Mouse (Mus musculus): ENCODE data around the gene P4ha2.
"Not testable (repeated sequence)": the region's sequence is repeated elsewhere in the genome, so short reads cannot be mapped to it uniquely, and the experiment has no call there.

Gene P4ha2

DNA sequence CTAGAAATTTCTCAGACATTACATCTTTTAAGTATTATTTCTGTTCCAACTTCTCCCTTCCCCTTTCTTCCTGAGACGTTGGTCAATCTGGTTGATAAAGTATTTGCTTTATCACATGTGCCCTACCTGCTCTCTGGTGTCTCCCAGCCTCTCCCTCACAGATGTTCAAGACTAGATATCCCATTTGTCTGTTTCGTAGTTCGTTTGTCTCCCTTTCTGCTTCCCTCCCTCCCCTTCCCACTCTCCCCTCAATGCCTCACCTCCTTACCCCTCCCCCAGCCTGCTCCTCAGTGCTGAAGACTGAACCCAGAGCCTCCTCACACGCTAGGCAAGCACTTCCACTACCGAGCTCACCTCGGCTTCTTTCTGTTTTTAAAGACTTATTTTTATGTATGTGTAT, 35.0 kb downstream of the P4ha2 start:
- no peak for DNase-seq (ENCODE audit: low read depth, low spot score)

DNA sequence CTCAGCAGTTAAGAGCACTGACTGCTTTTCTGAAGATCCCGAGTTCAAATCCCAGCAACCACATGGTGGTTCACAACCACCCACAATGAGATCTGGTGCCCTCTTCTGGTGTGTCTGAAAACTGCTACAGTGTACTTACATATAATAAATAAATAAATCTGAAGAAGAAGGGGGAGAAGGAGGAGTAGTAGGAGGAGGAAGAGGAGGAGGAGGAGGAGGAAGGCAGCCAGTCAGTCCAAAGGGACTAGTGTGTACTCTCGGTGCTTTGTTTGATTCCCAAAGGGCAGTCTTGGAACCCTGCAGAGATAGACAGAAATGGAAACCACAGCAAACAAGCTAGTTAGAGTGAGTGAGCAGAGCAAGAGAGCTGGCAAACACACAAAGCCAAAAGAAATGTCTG, 40.3 kb downstream of the P4ha2 start:
- DNase-seq (ENCODE audit: low read depth, low spot score): not testable (repeated sequence)

DNA sequence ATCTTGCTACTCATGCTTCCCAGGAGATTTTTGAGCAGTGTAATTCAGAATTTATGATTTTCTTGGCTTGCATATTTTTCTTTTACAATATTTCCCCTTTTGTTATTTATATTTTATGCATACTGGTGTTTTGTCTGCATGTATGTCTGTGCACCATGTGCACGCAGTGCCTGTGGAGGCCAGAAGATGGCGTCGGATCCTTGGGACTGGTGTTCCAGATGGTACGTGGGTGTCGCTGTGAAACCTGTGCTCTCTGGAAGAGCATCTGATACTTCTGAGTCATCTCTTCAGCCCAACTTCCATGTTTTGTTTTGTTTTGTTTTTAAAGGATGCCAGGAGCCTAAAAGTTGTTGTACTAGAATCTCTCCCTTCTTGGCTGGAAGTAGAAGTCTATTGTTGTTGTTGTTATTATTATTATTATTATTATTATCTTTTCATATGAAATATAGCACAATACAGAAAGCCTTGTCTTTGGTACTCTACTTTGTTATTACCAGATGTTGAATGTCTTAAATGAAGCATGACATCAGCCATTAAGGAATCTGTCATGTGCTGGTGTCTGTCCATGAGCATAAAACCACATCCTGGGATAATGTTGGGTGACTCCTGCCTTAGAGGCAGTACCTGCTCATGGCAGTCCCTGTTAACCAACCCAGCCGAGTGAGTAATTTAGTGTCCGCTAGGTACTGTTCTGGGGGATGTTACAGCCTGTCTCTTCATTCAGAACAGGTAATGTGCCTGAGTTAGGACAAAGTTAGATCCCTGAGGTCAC, 41.5 kb downstream of the P4ha2 start:
- DNase-seq (ENCODE audit: low read depth, low spot score): no peak

DNA sequence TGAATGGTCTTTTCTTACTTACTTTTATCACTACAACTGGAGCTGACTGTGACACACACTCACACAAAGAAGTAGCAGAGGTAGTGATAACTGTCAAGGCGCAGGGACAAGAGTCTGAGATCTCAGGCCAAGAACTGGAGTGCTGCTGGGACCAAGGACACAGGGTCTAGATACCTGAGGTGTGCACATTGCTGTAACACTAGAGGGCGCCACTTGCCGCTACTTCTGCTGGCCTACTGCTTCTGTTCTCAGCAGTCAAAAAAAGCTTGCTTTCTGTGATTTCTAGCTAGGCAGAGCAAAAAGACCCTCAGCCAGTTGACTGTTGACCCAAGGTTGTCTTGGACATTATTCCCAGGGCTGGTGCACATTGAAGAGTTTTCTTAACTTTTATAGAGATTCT, 45.0 kb downstream of the P4ha2 start:
- DNase-seq (ENCODE audit: low read depth, low spot score): no peak

DNA sequence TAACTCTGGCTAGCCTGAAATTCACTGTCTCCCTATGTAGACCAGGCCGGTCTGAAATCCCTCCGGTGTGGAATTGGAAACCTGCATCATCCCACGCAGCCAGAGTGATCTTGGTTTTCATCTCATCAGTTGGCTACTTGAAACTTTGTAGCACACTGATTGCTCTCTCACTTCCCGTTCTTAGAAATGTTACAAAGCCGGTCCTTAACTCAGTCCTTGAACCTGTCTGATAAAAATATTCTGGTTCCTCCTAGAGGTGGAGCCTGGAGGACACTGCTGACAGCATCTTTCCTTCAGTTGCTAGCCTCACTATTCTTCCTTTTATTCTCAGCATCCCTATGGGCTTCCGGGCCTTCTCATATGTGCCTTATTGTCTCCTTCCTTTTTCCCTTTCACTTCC, 46.1 kb downstream of the P4ha2 start:
- DNase-seq (ENCODE audit: low read depth, low spot score): no peak

DNA sequence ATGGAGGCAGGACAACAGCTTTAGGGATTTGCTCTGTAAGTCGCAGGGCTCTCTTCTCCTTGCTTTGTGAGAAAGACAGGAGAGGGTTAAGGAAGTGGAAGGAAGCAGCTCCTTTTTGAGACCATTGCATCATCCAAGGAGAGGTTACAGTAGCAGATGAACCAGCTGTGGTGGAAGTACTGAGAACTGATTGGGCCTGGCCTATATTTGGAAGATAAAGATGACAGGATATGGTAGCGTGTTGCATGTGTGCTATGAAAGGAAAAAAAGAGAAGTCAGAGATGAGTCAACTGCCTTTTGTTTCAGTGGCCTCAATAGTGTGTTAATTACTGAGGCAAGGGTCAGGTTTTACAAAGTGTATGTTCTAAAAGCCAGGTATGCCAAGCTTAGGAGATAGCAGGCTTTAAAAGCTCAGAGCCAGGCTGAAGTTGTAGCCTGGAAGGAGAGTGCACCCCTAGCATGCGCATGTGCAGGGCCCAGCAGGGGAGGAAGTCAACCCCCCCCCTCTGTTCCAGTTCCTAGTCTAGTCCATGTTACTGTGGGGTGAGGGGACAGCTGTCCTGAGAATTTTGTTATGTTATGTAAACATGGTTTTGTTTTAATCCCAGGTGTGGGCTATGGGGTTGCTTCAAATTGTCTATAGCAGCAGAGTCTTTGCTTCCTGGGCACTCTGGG, 50.0 kb downstream of the P4ha2 start:
- no peak for DNase-seq (ENCODE audit: low read depth, low spot score)

DNA sequence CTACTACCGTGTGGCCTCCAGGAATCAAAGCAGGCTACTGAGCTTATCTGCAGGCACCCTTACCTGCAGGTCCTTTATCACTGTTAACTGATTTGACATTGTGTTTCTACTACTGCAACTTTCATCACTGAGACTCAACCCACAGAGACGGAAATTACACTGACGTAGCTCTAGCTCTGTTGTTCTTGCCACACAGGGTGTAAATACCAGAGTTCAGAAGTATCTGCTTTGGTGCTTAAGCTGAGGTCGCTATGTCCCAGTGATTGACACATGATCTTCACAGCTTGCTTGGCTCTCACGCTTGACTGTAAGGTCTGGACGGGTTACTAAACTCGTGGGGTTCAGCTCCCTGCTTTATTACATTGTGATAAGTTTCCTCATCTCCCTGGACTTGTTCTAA, 51.2 kb downstream of the P4ha2 start:
- no peak for DNase-seq (ENCODE audit: low read depth, low spot score)

DNA sequence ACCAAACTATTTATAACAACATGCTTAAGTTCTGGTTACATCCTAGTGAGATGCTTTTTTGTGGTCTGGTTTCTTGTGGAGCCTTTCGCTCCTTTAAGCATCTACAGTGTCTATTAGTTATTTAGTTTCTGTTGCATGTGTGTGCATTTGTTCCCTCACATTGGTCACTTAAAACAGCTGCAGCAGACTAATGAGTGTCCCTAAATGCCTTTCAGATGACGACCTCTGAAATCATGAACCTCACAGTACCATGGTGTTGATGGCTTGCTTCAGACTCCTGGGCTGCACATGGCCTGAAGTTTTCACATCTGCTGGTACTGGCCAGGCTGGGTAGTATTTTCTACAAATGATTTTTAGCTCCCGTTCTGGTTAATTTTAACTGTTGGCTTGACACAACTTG, 53.1 kb downstream of the P4ha2 start:
- no peak for DNase-seq (ENCODE audit: low read depth, low spot score)

DNA sequence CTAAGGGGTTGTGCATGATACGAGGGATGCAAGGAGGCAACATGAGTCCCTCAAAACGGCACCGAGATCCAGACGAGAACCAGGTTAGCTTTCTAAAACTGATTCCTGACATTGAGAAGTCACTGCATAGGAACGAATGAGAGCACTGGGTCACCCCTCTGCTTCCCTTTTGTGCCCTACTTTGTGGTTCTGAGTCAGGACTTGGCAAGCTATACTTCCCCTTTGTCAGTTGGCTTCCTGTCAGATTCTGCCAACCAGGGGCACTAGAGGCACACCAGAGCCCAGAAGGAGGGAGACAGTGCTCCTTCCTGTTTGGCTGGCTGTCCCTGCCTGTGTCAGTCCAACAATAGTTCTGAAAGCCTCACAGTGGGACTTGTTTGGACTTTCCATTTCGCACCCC, 56.0 kb downstream of the P4ha2 start:
- peak; percentile 29 for DNase-seq (ENCODE audit: low read depth, low spot score)

DNA sequence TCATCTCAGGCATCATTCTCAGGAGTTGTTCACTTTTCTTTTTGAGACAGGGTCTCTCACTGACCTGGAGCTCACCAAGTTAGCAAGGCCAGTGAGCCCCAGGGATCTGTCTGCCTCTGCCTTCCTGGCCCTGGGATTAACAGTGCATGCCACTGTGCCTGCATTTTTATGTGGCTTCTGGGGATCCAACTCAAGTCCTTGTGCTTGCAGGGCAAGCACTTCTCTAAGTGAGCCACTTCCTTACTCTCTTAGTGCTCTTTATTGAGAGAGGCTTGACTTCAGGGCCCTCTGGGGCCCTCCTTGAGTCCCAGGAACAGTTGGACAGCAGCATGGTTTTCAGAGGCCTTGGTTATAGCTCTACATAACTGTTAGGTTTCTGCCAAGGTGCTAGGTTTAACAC, 56.6 kb downstream of the P4ha2 start:
- no peak for DNase-seq (ENCODE audit: low read depth, low spot score)

DNA sequence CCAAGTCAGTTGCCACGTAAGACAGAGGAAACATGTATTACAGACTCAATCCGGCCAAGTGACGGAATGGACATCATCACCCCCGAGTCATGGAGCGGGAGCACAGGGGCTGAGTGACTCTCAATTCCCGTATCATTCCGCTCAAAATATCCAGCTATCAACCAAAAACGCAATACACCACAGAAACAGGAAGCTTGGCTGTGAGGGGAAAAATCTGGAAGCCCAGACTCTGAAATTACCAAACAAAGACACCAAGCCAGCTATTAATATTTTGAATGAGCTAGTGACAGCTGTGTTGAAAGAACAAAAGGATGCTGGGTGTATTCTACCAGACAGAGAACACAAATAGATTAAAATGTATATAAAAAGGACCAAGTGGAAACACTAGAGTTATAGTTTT, 57.7 kb downstream of the P4ha2 start:
- peak; percentile 29 for DNase-seq (ENCODE audit: low read depth, low spot score)

DNA sequence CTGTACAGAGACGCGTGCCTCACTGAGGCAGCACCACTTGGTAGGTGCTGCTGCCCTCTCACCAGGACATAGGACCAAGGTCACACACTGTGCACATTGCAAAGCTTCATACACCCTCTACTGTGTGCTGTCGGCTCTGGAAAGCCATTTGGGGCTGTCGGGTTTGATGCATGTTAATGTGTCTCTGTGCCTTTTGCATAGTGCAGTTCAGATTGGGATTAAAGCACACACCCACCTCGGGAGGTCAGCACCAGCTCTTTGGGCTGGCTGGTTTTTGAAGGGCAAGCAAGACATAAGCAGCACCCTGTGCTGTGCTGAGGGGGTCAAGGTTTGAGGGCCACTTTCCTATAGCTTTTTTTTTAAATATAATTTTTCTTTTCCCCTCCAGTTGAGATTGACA, 60.5 kb downstream of the P4ha2 start:
- no peak for DNase-seq (ENCODE audit: low read depth, low spot score)

DNA sequence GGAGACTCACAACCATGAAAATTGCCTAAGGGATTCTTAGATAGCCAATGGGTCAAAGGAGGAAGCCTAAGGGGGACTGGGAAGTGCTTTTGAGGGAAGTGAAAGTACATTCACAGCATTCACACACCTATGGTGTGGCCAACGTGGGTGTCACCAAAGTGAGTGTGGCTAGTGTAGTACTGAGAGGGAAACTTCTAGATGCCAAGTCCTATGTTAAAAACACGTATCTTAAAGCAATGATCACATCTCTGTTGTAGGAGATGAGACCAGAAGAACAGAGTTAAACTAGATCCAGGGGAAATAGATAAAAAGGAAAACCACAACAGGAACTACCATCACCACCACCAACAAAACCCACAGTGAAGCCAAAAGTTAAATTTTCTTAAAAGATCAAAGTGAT, 61.0 kb downstream of the P4ha2 start:
- no peak for DNase-seq (ENCODE audit: low read depth, low spot score)

DNA sequence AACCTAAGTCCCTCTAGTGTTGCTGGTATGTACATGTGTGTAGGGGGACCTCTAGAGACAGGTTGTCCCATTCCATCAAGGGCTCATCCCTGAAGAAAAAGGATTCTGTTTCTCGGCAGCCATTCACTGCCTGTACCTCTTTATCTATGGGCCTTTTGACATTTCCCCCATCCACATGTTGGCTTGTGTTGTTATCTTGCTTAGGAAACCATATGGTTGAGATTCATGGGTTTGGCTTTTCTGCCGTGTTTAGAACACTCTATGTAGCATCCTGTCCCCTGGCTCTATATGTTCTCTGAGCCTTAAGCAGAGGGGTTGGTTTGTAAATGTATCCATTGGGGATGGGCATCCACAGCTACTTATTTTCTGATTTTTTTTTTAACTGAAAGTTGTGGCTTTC, 61.6 kb downstream of the P4ha2 start:
- no peak for DNase-seq (ENCODE audit: low read depth, low spot score)

DNA sequence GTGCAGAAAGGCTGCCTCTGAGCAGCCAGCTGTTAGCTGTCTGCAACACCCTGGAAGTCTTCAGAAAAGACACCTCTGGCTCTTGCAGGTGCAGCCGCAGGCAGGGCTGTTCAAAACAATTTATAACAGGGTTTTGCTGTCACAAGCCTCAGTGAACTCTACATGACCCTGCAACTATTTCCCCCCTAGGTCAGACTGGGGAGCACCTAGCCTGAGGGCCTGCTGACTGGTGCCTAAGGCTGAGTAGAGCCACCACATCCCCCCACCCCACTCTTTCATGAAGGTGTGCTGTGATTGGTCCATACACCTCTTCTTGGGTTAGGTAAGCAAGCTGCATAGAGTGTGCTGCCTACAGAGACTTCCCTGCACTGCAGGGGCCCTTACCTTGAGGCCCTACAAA, 63.1 kb downstream of the P4ha2 start:
- DNase-seq (ENCODE audit: low read depth, low spot score): no peak

DNA sequence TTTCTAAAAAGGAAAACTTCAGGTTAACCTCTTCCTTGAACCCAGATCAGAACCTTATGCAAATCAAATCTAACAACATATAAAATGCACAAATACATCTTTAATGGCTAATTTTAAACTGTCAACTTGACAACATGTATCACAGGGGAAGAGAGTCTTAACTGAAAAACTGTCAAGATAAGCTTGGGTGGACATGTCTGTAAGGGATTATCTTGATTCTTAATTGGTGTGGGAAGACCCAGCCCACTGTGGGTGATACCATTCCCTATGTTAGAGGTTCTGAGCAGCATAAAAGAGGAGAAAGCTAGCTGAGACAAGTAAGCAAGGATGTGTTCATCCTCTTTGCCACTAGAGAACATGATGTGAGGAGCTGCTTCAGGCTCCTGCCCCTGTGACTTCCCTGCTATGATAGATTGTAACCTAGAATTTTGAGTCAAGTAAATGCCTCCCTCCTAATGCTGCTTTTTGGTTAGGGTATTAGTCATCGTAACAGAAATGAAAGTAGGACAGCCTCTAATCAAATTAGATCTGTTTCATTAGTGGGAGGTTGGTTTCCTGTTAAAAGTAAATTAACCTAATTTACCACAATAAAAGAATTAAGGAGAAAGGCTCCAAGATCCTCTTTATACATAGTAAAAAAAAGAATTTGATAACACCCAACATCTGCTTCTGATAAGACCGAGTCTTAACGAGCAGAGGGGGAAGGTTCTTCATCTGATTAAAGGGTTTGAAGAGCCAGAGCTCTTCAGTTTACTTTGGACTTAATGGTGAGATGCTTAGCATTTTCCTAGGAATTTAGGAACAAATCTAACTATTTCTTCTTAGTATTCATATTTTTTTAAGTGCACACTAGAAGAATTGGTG, 69.8 kb downstream of the P4ha2 start:
- no peak for DNase-seq (ENCODE audit: low read depth, low spot score)

DNA sequence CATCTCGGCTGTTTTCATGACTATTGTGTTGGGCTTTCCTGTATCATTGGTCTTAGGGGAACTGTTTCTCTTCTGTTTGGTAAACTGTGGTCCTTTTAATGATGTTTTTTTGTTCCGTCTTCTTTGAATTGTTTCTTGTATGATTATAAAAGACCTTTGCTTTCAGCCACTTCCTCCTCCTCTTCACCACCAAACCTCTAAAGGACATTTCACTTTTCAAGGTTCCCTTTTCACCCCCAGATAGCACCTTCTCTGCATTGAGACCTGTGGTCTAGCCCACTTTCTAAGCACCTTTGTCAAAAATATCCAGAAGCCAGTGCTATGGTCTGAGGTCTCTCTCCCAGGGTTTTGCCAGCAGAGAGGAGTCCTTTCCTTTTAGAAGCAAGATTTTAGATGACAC, 71.3 kb downstream of the P4ha2 start:
- DNase-seq (ENCODE audit: low read depth, low spot score): no peak

DNA sequence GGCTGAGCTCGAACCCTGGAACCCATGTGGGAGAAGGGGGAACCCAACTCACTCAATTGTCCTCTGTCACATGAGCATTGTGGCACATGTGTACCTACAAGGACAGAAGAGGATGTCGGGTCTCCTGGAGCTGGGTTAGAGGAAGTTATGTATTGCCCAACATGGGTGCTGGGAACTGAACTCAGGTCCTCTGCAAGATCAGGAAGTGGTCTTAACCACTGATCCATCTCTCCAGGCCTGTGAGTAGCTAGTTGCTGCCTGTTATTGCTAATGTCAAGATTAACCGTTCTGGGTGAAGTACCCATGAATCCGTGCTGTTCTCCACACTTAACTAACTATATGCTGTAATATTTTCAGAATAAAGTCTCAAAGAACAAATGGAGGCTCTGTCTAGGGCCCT, 74.3 kb downstream of the P4ha2 start:
- no peak for DNase-seq (ENCODE audit: low read depth, low spot score)

DNA sequence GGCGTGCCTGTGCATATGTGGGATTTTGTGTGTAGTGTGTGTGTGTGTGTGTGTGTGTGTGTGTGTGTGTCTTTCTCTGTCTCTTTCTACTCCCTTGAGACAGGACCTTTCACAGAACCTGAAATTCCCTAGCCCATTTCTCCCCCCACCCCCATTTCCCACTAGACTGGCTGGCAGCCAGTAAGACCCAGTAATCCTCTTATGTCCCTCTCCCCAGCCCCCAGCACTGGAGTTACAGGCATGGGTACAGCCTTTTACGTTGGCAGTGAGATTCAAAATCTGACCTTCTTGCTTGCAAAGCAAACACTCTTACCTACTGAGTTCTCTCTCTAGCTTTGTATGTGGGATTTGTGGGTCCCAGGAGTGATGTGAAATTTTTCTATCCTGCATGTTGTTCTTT, 75.0 kb downstream of the P4ha2 start:
- DNase-seq (ENCODE audit: low read depth, low spot score): no peak

All from telencephalon, adult 2 months (tissue).